Comparison of ENCODE assay signal across 11 mouse cellular contexts in the genomic region with DNA sequence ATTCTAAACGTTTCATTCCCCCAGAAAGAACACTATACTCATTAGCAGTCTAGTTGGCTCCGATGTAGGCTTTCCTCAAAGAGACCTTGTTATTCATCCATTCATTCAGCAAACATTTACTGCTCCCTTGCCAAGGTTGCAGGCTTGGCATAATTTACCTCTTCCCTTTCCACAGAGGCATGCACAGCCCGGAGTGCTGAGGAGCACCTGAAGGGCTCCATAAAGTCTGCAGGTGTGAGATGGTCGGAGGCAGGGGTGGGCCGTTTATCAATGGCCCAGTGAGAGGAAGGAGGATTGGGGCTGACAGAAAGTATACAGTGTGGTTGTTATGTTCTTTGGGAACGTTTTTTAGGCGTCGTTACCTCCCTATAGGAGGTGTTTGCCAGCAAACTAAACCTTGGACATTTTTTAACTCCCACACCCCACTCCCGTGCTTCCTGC. TPM values are rescaled to one million over a fixed set of nuclear protein-coding genes. Genes with fewer than 3 reads are reported as not detected.
DNase-seq lines count a peak whose midpoint lies in the region; ATAC-seq lines count a peak whose summit lies in the region.
"Had no signal": no experiment of that assay in that cellular context is flagged by ENCODE, and none has a peak within 500 bp of the region (broad histone marks: within the 10 kb centered on the region; RNA-seq: fewer than 3 reads in every experiment).

No protein-coding gene starts in this region.

- H3K9me3 ChIP-seq in embryonic facial prominence, embryonic 12.5 days: no peaks in the 10 kb centered on the region
- H3K9me3 ChIP-seq in embryonic facial prominence, embryonic 10.5 days: no peaks in the 10 kb centered on the region
- H3K9me3 ChIP-seq in forebrain, embryonic 16.5 days (ENCODE audit: control insufficient read depth, low read length): no peaks in the 10 kb centered on the region

- H3K36me3 ChIP-seq in embryonic facial prominence, embryonic 12.5 days: no peaks in the 10 kb centered on the region
- H3K36me3 ChIP-seq in embryonic facial prominence, embryonic 10.5 days (replicated peaks): no peaks in the 10 kb centered on the region
- H3K36me3 ChIP-seq in forebrain, embryonic 16.5 days (ENCODE audit: control insufficient read depth, insufficient read depth): no peaks in the 10 kb centered on the region

- no peak for ATAC-seq in embryonic facial prominence, embryonic 12.5 days (ENCODE audit: insufficient number of reproducible peaks, insufficient read depth, low FRiP score, low TSS enrichment)
- peak; percentile 49 for ATAC-seq in forebrain, embryonic 16.5 days

- peaks cover 34% of the 10 kb centered on the region for H3K4me1 ChIP-seq in embryonic facial prominence, embryonic 12.5 days
- peaks cover 36% of the 10 kb centered on the region for H3K4me1 ChIP-seq in embryonic facial prominence, embryonic 10.5 days
- H3K4me1 ChIP-seq in forebrain, embryonic 16.5 days (replicated peaks; ENCODE audit: control insufficient read depth, insufficient read depth, low read length): peaks cover 22% of the 10 kb centered on the region

- 79% methylated on average over 9 of the region's 9 CpGs for WGBS in embryonic facial prominence, embryonic 12.5 days
- WGBS in embryonic facial prominence, embryonic 10.5 days: 78% methylated on average over 9 of the region's 9 CpGs
- 13% methylated on average over 9 of the region's 9 CpGs for WGBS in forebrain, embryonic 16.5 days

- H3K27me3 ChIP-seq in embryonic facial prominence, embryonic 12.5 days: no peaks in the 10 kb centered on the region
- peaks cover 30% of the 10 kb centered on the region for H3K27me3 ChIP-seq in embryonic facial prominence, embryonic 10.5 days (replicated peaks; ENCODE audit: low read depth, poor library complexity, severe bottlenecking)
- H3K27me3 ChIP-seq in forebrain, embryonic 16.5 days (replicated peaks; ENCODE audit: control insufficient read depth, insufficient read depth, low read length): no peaks in the 10 kb centered on the region

- peak overlapping the region; percentile 78 for H3K27ac ChIP-seq in embryonic facial prominence, embryonic 12.5 days
- no peak overlapping the region for H3K27ac ChIP-seq in embryonic facial prominence, embryonic 10.5 days (replicated peaks)
- peak overlapping the region; percentile 64 for H3K27ac ChIP-seq in forebrain, embryonic 16.5 days (ENCODE audit: low read length)
- H3K27ac ChIP-seq: heart, adult 2 months had no signal

- no peak overlapping the region for H3K9ac ChIP-seq in embryonic facial prominence, embryonic 12.5 days
- H3K9ac ChIP-seq in forebrain, embryonic 16.5 days (replicated peaks; ENCODE audit: low read depth, low read length): no peak overlapping the region

- H3K4me2 ChIP-seq in embryonic facial prominence, embryonic 12.5 days (replicated peaks): no peak overlapping the region
- H3K4me2 ChIP-seq in forebrain, embryonic 16.5 days (ENCODE audit: low read length): peak overlapping the region; percentile 1; the same call in 1 of the 2 replicates

- DNase-seq in embryonic facial prominence, embryonic 10.5 days (ENCODE audit: low spot score): no peak
- DNase-seq in adrenal gland, postnatal 14 days: peak; percentile 37
- peak; percentile 19 for DNase-seq in kidney, postnatal 14 days
- DNase-seq in cerebellum, adult 8-10 months: no peak
- no peak for DNase-seq in right cerebral cortex, adult 18-20 months
- DNase-seq in urinary bladder, postnatal 36 days (ENCODE audit: low spot score in 2 of 2): no peak
- DNase-seq: heart, adult 2 months; lung, adult 2 months; retina, postnatal 1 day had no signal

- H3K4me3 ChIP-seq in embryonic facial prominence, embryonic 12.5 days: no peak overlapping the region
- H3K4me3 ChIP-seq in embryonic facial prominence, embryonic 10.5 days: no peak overlapping the region
- no peak overlapping the region for H3K4me3 ChIP-seq in forebrain, embryonic 16.5 days (replicated peaks; ENCODE audit: low read length)
- H3K4me3 ChIP-seq: heart, adult 2 months had no signal

RNA-seq across cellular contexts. Expression of a gene that starts 58.6 kb away (rescaled TPM):
- 12.6 and 12.9 TPM in 2 replicates for polyA plus RNA-seq in embryonic facial prominence, embryonic 12.5 days (2016; fragmentation: Nextera tagmentation; extraction: Ambion mirVana)
- 13.4 and 14.1 TPM in 2 replicates for polyA plus RNA-seq in embryonic facial prominence, embryonic 10.5 days (2016; fragmentation: Nextera tagmentation; extraction: Ambion mirVana)
- total RNA-seq in adrenal gland, postnatal 14 days (2021): 9.2 and 10.8 TPM in 2 replicates
- 4.9 and 5.6 TPM in 2 replicates for polyA plus RNA-seq in forebrain, embryonic 16.5 days (2015; fragmentation: Nextera tagmentation; extraction: Ambion mirVana)

Comparison
In these comparisons a context has a peak if more than half of its experiments do, and no peak if none do; other contexts are left out.
1. DNase-seq: peak in adrenal gland, postnatal 14 days (single experiment) and kidney, postnatal 14 days (single experiment); none in embryonic facial prominence, embryonic 10.5 days (single experiment), cerebellum, adult 8-10 months (single experiment), right cerebral cortex, adult 18-20 months (single experiment) and urinary bladder, postnatal 36 days (0 of 2).